Mouse (Mus musculus): ENCODE data around the gene Gm49395. TPM values are rescaled to one million over a fixed set of nuclear protein-coding genes. Genes with fewer than 3 reads are reported as not detected.

Gene Gm49395
- polyA plus RNA-seq, 1 experiment from 2014 or later = 1.8 TPM

- H3K9ac ChIP-seq (ENCODE audit: low read depth, low read length) = no peak overlapping the region
- no peaks in the 10 kb centered on the region for H3K9me3 ChIP-seq (replicated peaks; ENCODE audit: control insufficient read depth, low read length, poor library complexity, severe bottlenecking)
- ATAC-seq = no peak
- H3K4me1 ChIP-seq (ENCODE audit: control insufficient read depth, insufficient read depth, low read length) = no peaks in the 10 kb centered on the region
- 88% methylated on average over 4 of the region's 4 CpGs for WGBS
- no peak overlapping the region for H3K27ac ChIP-seq (ENCODE audit: low read length)
- H3K4me3 ChIP-seq (ENCODE audit: low read depth, low read length) = no peak overlapping the region
- H3K36me3 ChIP-seq (ENCODE audit: control insufficient read depth, insufficient read depth, low read length) = no peaks in the 10 kb centered on the region
- no peak overlapping the region for H3K4me2 ChIP-seq (ENCODE audit: low read length)
- no peaks in the 10 kb centered on the region for H3K27me3 ChIP-seq (ENCODE audit: control insufficient read depth, insufficient read depth, low read depth, low read length)
Measured at GRCm38 (mm10) chr13:114999582-114999981, 102.1 kb downstream of the Gm49395 start.

- Histone ChIP-seq H3K9ac (ENCODE audit: low read depth, low read length) (no peak overlapping the region), H3K27ac (ENCODE audit: low read length) (no peak overlapping the region), H3K4me3 (ENCODE audit: low read depth, low read length) (no peak overlapping the region), H3K36me3 (ENCODE audit: control insufficient read depth, insufficient read depth, low read length) (no peaks in the 10 kb centered on the region), H3K9me3 (replicated peaks; ENCODE audit: control insufficient read depth, low read length, poor library complexity, severe bottlenecking) (no peaks in the 10 kb centered on the region), H3K4me1 (ENCODE audit: control insufficient read depth, insufficient read depth, low read length) (peaks cover 2% of the 10 kb centered on the region; the same call in 1 of the 2 replicates), H3K27me3 (ENCODE audit: control insufficient read depth, insufficient read depth, low read depth, low read length) (no peaks in the 10 kb centered on the region), H3K4me2 (ENCODE audit: low read length) (no peak overlapping the region)
- no peak for ATAC-seq
- 92% methylated on average over 10 of the region's 10 CpGs for WGBS
Measured at GRCm38 (mm10) chr13:114998100-114998499, 103.6 kb downstream of the Gm49395 start.

GRCm38 (mm10) chr13:114992260-114993014 lies 109.3 kb downstream of the Gm49395 start:
- ATAC-seq = peak; percentile 82
- Histone ChIP-seq H3K36me3 (ENCODE audit: control insufficient read depth, insufficient read depth, low read length) (no peaks in the 10 kb centered on the region), H3K27ac (ENCODE audit: low read length) (peak overlapping the region; percentile 14; the same call in 1 of the 2 replicates), H3K9ac (ENCODE audit: low read depth, low read length) (no peak overlapping the region), H3K4me1 (ENCODE audit: control insufficient read depth, insufficient read depth, low read length) (peaks cover 3% of the 10 kb centered on the region; the same call in 1 of the 2 replicates), H3K4me2 (ENCODE audit: low read length) (peak overlapping the region; percentile 10), H3K9me3 (replicated peaks; ENCODE audit: control insufficient read depth, low read length, poor library complexity, severe bottlenecking) (no peaks in the 10 kb centered on the region), H3K27me3 (ENCODE audit: control insufficient read depth, insufficient read depth, low read depth, low read length) (no peaks in the 10 kb centered on the region), H3K4me3 (ENCODE audit: low read depth, low read length) (no peak overlapping the region)
- 27% methylated on average over 14 of the region's 14 CpGs for WGBS

GRCm38 (mm10) chr13:114987668-114988067 lies 114.1 kb downstream of the Gm49395 start:
- H3K36me3 ChIP-seq (ENCODE audit: control insufficient read depth, insufficient read depth, low read length) = no peaks in the 10 kb centered on the region
- WGBS = 63% methylated on average over 6 of the region's 6 CpGs
- no peak overlapping the region for H3K27ac ChIP-seq (ENCODE audit: low read length)
- H3K4me1 ChIP-seq (ENCODE audit: control insufficient read depth, insufficient read depth, low read length) = no peaks in the 10 kb centered on the region
- no peaks in the 10 kb centered on the region for H3K9me3 ChIP-seq (replicated peaks; ENCODE audit: control insufficient read depth, low read length, poor library complexity, severe bottlenecking)
- no peak overlapping the region for H3K4me2 ChIP-seq (ENCODE audit: low read length)
- no peak for ATAC-seq
- H3K27me3 ChIP-seq (ENCODE audit: control insufficient read depth, insufficient read depth, low read depth, low read length) = no peaks in the 10 kb centered on the region
- no peak overlapping the region for H3K4me3 ChIP-seq (ENCODE audit: low read depth, low read length)
- H3K9ac ChIP-seq (ENCODE audit: low read depth, low read length) = no peak overlapping the region

- Histone ChIP-seq H3K27ac (ENCODE audit: low read length) (no peak overlapping the region), H3K4me1 (ENCODE audit: control insufficient read depth, insufficient read depth, low read length) (no peaks in the 10 kb centered on the region), H3K9me3 (replicated peaks; ENCODE audit: control insufficient read depth, low read length, poor library complexity, severe bottlenecking) (no peaks in the 10 kb centered on the region), H3K4me3 (ENCODE audit: low read depth, low read length) (no peak overlapping the region), H3K27me3 (ENCODE audit: control insufficient read depth, insufficient read depth, low read depth, low read length) (no peaks in the 10 kb centered on the region), H3K4me2 (ENCODE audit: low read length) (no peak overlapping the region), H3K36me3 (ENCODE audit: control insufficient read depth, insufficient read depth, low read length) (no peaks in the 10 kb centered on the region), H3K9ac (ENCODE audit: low read depth, low read length) (no peak overlapping the region)
- 71% methylated on average over 2 of the region's 2 CpGs for WGBS
- no peak for ATAC-seq
Measured at GRCm38 (mm10) chr13:114987161-114987560, 114.6 kb downstream of the Gm49395 start.

Other genes starting within 250 kb of the Gm49395 start
- gene Itga2, start 169.8 kb downstream of the Gm49395 start, polyA plus RNA-seq (2015; fragmentation: Nextera tagmentation; extraction: Ambion mirVana) = 1.4 and 2.1 TPM in 2 replicates
- gene Pelo, start 11.7 kb downstream of the Gm49395 start, polyA plus RNA-seq (2015; fragmentation: Nextera tagmentation; extraction: Ambion mirVana) = 4.6 and 5.2 TPM in 2 replicates
- 6.1 and 6.9 TPM in 2 replicates for gene Itga1, start within 50 bp of the Gm49395 start, polyA plus RNA-seq (2015; fragmentation: Nextera tagmentation; extraction: Ambion mirVana)